Mouse (Mus musculus) A20 (cell line): ENCODE data around the gene Vav1.

ENCODE experiments used
- DNase-seq: peaks from one replicate; pipeline ENCODE4 v3.0.0-alpha.2; 2011; ENCODE audit warnings: low read depth, low spot score

Vav1 gene

GRCm38 (mm10) chr17:57278943-57279590, at the start of gene Vav1:
Vav1 (plus strand) TSS chr17:57279100.
- DNase-seq = peak; percentile 94

GRCm38 (mm10) chr17:57229851-57230727, 48.8 kb upstream of the Vav1 start:
- DNase-seq = peak; percentile 71

GRCm38 (mm10) chr17:57230728-57231125, 48.2 kb upstream of the Vav1 start:
- DNase-seq = no peak

- DNase-seq = no peak
Measured at GRCm38 (mm10) chr17:57231321-57231771, 47.6 kb upstream of the Vav1 start.

GRCm38 (mm10) chr17:57232200-57232599, 46.7 kb upstream of the Vav1 start:
- DNase-seq = no peak

- no peak for DNase-seq
Measured at GRCm38 (mm10) chr17:57233038-57233437, 45.9 kb upstream of the Vav1 start.

- no peak for DNase-seq
Measured at GRCm38 (mm10) chr17:57234254-57234928, 44.5 kb upstream of the Vav1 start.

- DNase-seq = no peak
Measured at GRCm38 (mm10) chr17:57235803-57236202, 43.1 kb upstream of the Vav1 start.

GRCm38 (mm10) chr17:57237181-57237580, 41.7 kb upstream of the Vav1 start:
- peak; percentile 74 for DNase-seq

- no peak for DNase-seq
Measured at GRCm38 (mm10) chr17:57243650-57244370, 35.1 kb upstream of the Vav1 start.

GRCm38 (mm10) chr17:57245311-57245929, 33.5 kb upstream of the Vav1 start:
- no peak for DNase-seq

- no peak for DNase-seq
Measured at GRCm38 (mm10) chr17:57246663-57247392, 32.1 kb upstream of the Vav1 start.

- DNase-seq = peak; percentile 99
Measured at GRCm38 (mm10) chr17:57247393-57248200, 31.3 kb upstream of the Vav1 start.

GRCm38 (mm10) chr17:57248201-57248699, 30.6 kb upstream of the Vav1 start, which contains the start of gene Gpr108:
Gpr108 (minus strand) TSS chr17:57248446.
- DNase-seq = peak; percentile 95

GRCm38 (mm10) chr17:57248771-57249170, 30.1 kb upstream of the Vav1 start:
- no peak for DNase-seq

GRCm38 (mm10) chr17:57249186-57250181, 29.4 kb upstream of the Vav1 start, which contains the start of gene Trip10:
Trip10 (plus strand) TSS chr17:57249455.
- peak; percentile 95 for DNase-seq

GRCm38 (mm10) chr17:57250461-57251160, 28.3 kb upstream of the Vav1 start:
- DNase-seq = no peak
